In the genomic region with DNA sequence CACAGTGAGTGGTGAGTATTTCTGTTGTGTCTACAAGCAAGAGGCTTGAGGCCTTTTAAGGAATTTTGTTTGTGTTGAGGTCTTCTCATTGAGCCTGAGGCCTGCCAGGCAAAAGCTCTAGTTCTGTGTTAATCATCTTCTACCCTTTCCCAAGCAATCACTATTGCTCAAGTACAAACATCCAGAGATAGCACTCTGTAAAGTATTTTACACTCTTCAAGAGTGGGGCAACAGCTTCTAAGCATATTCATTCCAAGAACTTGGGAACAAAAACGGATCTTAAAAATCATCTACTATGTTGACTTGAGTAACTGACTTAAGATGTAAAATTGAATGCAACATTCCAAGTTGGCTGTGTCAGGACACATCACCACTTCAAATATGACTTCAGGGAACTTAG, we compare ENCODE assay signal across 36 mouse cellular contexts.
"Had no signal": no experiment of that assay in that cellular context is flagged by ENCODE, and none has a peak within 500 bp of the region (broad histone marks: within the 10 kb centered on the region; RNA-seq: fewer than 3 reads in every experiment).

No protein-coding gene starts in this region.

- H3K4me1 ChIP-seq: heart, embryonic 10.5 days; heart, embryonic 12.5 days; heart, embryonic 13.5 days; heart, embryonic 15.5 days; hindbrain, embryonic 10.5 days; hindbrain, embryonic 12.5 days; hindbrain, embryonic 13.5 days; hindbrain, embryonic 15.5 days; intestine, embryonic 15.5 days; kidney, embryonic 15.5 days had no signal

- H3K27ac ChIP-seq: heart, adult 2 months; heart, embryonic 10.5 days; heart, embryonic 13.5 days; heart, embryonic 15.5 days; hindbrain, embryonic 10.5 days; hindbrain, embryonic 12.5 days; hindbrain, embryonic 13.5 days; hindbrain, embryonic 14.5 days; hindbrain, embryonic 15.5 days; hindbrain, postnatal 0 days; intestine, embryonic 15.5 days; kidney, embryonic 15.5 days; kidney, postnatal 0 days; layer of hippocampus, adult 2 months had no signal

- H3K9me3 ChIP-seq: heart, embryonic 10.5 days; heart, embryonic 12.5 days; heart, embryonic 13.5 days; heart, embryonic 15.5 days; hindbrain, embryonic 10.5 days; hindbrain, embryonic 12.5 days; hindbrain, embryonic 13.5 days; hindbrain, embryonic 15.5 days; intestine, embryonic 15.5 days; kidney, embryonic 15.5 days had no signal

- DNase-seq: heart, adult 2 months; heart, postnatal 10 days; heart, postnatal 14 days; heart, postnatal 36 days; heart, postnatal 4 days; kidney, adult 11 months; kidney, adult 18-20 months; kidney, adult 2 months; kidney, adult 8-10 months; kidney, adult 9 months; kidney, postnatal 10 days; kidney, postnatal 14 days; kidney, postnatal 25 days; kidney, postnatal 36 days; kidney, postnatal 4 days; layer of hippocampus, adult 9-11 months; layer of hippocampus, postnatal 36 days had no signal

- H3K27me3 ChIP-seq: heart, embryonic 12.5 days; heart, embryonic 13.5 days; heart, embryonic 15.5 days; hindbrain, embryonic 12.5 days; hindbrain, embryonic 13.5 days; hindbrain, embryonic 15.5 days; intestine, embryonic 15.5 days; kidney, embryonic 15.5 days had no signal

- H3K4me3 ChIP-seq: heart, adult 2 months; heart, embryonic 10.5 days; heart, embryonic 12.5 days; heart, embryonic 13.5 days; heart, embryonic 15.5 days; hindbrain, embryonic 10.5 days; hindbrain, embryonic 12.5 days; hindbrain, embryonic 13.5 days; hindbrain, embryonic 15.5 days; intestine, embryonic 15.5 days; kidney, embryonic 15.5 days; layer of hippocampus, adult 2 months had no signal

- ATAC-seq: hindbrain, embryonic 16.5 days; hindbrain, postnatal 0 days; inflammation-experienced regulatory T-cells, adult 6 months; intestine, embryonic 15.5 days; intestine, embryonic 16.5 days; intestine, postnatal 0 days had no signal

- H3K4me2 ChIP-seq: heart, embryonic 11.5 days; heart, embryonic 12.5 days; heart, embryonic 13.5 days; heart, embryonic 15.5 days; hindbrain, embryonic 12.5 days; hindbrain, embryonic 13.5 days; hindbrain, embryonic 14.5 days; hindbrain, embryonic 15.5 days; intestine, embryonic 15.5 days; kidney, embryonic 15.5 days had no signal

- H3K36me3 ChIP-seq: heart, embryonic 10.5 days; heart, embryonic 12.5 days; heart, embryonic 13.5 days; heart, embryonic 15.5 days; hindbrain, embryonic 10.5 days; hindbrain, embryonic 12.5 days; hindbrain, embryonic 13.5 days; hindbrain, embryonic 15.5 days; intestine, embryonic 15.5 days; kidney, embryonic 15.5 days had no signal

- H3K9ac ChIP-seq: heart, embryonic 12.5 days; heart, embryonic 13.5 days; heart, embryonic 15.5 days; hindbrain, embryonic 12.5 days; hindbrain, embryonic 13.5 days; hindbrain, embryonic 14.5 days; hindbrain, embryonic 15.5 days; intestine, embryonic 15.5 days; kidney, embryonic 15.5 days had no signal
